Mouse (Mus musculus) bone marrow macrophage, adult 2 months (primary cell): ENCODE measurements around the gene Rfwd3.

Experiments
- CTCF ChIP-seq: IDR thresholded peaks from 2 replicates; pipeline ENCODE4 v1.5.1; 2012; ENCODE audit warnings: low read depth, mild to moderate bottlenecking, low read length, moderate library complexity
- POLR2A ChIP-seq: IDR thresholded peaks from 2 replicates; pipeline ENCODE4 v1.6.1; 2012; ENCODE audit warnings: mild to moderate bottlenecking, low read depth, low read length, borderline replicate concordance

- TF ChIP-seq CTCF (peak; percentile 66), POLR2A (no peak)
Measured at GRCm38 (mm10) chr8:111343225-111343624, 43.2 kb upstream of the Rfwd3 start.
